Mouse (Mus musculus): ENCODE measurements around the gene Nckap1. TPM values are rescaled to one million over a fixed set of nuclear protein-coding genes. Genes with fewer than 3 reads are reported as not detected.

Gene Nckap1
- polyA plus RNA-seq, 1 experiment: 30.4 TPM

DNA sequence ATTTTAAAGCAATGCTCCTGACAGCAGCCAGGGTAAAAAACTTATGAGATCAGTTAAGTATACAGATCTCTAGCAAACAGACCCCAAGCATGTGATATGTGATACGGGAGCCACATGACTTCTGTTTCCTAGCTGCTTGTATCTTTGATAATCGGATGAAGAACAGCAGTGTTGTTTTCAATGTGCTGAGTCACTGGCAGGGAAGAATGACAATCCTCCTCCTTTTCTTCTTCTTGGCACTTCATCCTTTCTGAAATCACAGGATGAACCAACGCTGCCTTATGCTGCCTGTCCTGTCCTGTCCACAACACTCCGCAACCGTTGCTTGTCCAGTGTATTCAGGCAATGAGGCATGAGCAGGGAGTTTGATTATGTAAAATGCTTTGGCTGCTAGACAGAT is 15.8 kb upstream of the Nckap1 start:
- TF ChIP-seq CEBPB (IDR thresholded peaks at IDR 0.05; ENCODE audit: low read depth) (no peak), MYOD1 (IDR thresholded peaks at IDR 0.05; ENCODE audit: control insufficient read depth, insufficient read length, low read depth) (no peak), FOSL1 (IDR thresholded peaks at IDR 0.05; ENCODE audit: insufficient read depth, low read length, poor library complexity, severe bottlenecking) (no peak), MYOG (IDR thresholded peaks at IDR 0.05; ENCODE audit: control insufficient read depth, extremely low read depth, insufficient read length) (no peak), MAX (IDR thresholded peaks at IDR 0.05) (no peak), CTCF (IDR thresholded peaks at IDR 0.05; ENCODE audit: control insufficient read depth, insufficient read depth, insufficient read length) (no peak), USF1 (IDR thresholded peaks at IDR 0.05; ENCODE audit: low read depth) (no peak)
- Histone ChIP-seq H3ac (ENCODE audit: control insufficient read depth, insufficient read length, low read depth) (no peak overlapping the region), H3K4me3 (ENCODE audit: insufficient read depth, poor library complexity, severe bottlenecking) (no peak overlapping the region), H3K36me3 (ENCODE audit: control insufficient read depth, insufficient read depth) (no peaks in the 10 kb centered on the region), H3K79me3 (ENCODE audit: low read depth) (no peaks in the 10 kb centered on the region), H3K79me2 (ENCODE audit: control insufficient read depth, insufficient read depth) (no peaks in the 10 kb centered on the region), H3K27me3 (ENCODE audit: control insufficient read depth, insufficient read depth, insufficient read length) (no peaks in the 10 kb centered on the region)

DNA sequence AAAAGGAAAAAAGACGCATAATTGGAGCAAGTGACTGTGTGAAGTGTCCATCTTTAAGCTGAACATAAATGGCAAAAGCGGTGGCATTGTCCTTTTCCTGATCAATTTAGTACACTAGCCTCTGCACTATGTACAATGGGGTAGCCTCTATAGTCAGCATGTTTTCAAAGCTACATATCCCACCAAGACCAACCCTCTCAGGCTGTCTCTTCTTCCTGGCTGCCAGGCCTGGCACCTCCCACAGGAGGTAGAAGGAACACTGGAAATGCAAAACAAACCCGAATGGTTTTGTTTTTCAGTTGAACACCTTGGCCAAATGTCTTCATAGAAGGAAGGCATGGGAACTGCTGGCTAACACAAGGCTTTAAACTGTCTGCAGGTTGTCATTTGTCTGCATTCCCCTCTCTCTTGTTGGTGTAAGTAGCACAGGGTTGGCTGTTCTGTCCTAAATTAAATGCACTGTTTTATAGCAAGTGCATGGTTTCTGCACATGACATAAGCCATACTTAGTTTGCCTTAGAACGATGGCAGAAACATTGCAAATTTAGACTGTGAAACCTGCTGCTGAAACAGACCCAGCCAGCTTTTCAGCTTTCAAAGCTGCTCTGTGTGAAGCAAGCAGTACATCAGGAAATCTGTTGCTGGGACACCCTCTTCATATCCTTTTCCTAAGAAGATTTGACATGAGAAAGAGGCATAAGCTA is 13.2 kb upstream of the Nckap1 start:
- Histone ChIP-seq H3ac (ENCODE audit: control insufficient read depth, insufficient read length, low read depth) (no peak overlapping the region), H3K27me3 (ENCODE audit: control insufficient read depth, insufficient read depth, insufficient read length) (no peaks in the 10 kb centered on the region), H3K79me3 (ENCODE audit: low read depth) (no peaks in the 10 kb centered on the region), H3K4me3 (ENCODE audit: insufficient read depth, poor library complexity, severe bottlenecking) (no peak overlapping the region), H3K79me2 (ENCODE audit: control insufficient read depth, insufficient read depth) (no peaks in the 10 kb centered on the region), H3K36me3 (ENCODE audit: control insufficient read depth, insufficient read depth) (no peaks in the 10 kb centered on the region)
- no peak for TF ChIP-seq CTCF (IDR thresholded peaks at IDR 0.05; ENCODE audit: control insufficient read depth, insufficient read depth, insufficient read length)
- no peak for TF ChIP-seq CEBPB (IDR thresholded peaks at IDR 0.05; ENCODE audit: low read depth)
- TF ChIP-seq MAX (IDR thresholded peaks at IDR 0.05): no peak
- no peak for TF ChIP-seq USF1 (IDR thresholded peaks at IDR 0.05; ENCODE audit: low read depth)
- no peak for TF ChIP-seq MYOD1 (IDR thresholded peaks at IDR 0.05; ENCODE audit: control insufficient read depth, insufficient read length, low read depth)
- no peak for TF ChIP-seq MYOG (IDR thresholded peaks at IDR 0.05; ENCODE audit: control insufficient read depth, extremely low read depth, insufficient read length)
- TF ChIP-seq FOSL1 (IDR thresholded peaks at IDR 0.05; ENCODE audit: insufficient read depth, low read length, poor library complexity, severe bottlenecking): no peak

DNA sequence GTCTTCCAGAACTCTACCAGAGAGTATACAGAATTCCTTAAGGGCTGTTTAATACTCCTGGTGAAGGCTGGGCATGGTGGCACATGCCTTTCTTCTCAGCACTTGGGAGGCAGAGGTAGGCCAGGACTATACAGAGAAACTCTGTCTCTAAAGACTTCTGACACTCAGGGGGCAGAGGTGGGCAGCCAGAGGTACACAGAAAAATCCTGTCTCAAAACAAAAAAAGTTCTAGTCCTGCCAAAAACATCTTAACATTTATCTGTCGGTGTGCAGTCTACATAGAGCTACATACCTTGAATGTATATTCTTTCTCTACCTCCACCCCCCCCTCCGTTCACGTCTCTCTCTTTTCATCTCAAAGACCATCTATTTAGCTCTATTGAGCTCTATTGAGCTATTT is 1.2 kb upstream of the Nckap1 start:
- H3ac ChIP-seq (ENCODE audit: control insufficient read depth, insufficient read length, low read depth): no peak overlapping the region
- TF ChIP-seq FOSL1 (IDR thresholded peaks at IDR 0.05; ENCODE audit: insufficient read depth, low read length, poor library complexity, severe bottlenecking) (no peak), USF1 (IDR thresholded peaks at IDR 0.05; ENCODE audit: low read depth) (no peak), CTCF (IDR thresholded peaks at IDR 0.05; ENCODE audit: control insufficient read depth, insufficient read depth, insufficient read length) (no peak), MYOG (IDR thresholded peaks at IDR 0.05; ENCODE audit: control insufficient read depth, extremely low read depth, insufficient read length) (no peak), MYOD1 (IDR thresholded peaks at IDR 0.05; ENCODE audit: control insufficient read depth, insufficient read length, low read depth) (no peak), MAX (IDR thresholded peaks at IDR 0.05) (no peak), CEBPB (IDR thresholded peaks at IDR 0.05; ENCODE audit: low read depth) (no peak)

DNA sequence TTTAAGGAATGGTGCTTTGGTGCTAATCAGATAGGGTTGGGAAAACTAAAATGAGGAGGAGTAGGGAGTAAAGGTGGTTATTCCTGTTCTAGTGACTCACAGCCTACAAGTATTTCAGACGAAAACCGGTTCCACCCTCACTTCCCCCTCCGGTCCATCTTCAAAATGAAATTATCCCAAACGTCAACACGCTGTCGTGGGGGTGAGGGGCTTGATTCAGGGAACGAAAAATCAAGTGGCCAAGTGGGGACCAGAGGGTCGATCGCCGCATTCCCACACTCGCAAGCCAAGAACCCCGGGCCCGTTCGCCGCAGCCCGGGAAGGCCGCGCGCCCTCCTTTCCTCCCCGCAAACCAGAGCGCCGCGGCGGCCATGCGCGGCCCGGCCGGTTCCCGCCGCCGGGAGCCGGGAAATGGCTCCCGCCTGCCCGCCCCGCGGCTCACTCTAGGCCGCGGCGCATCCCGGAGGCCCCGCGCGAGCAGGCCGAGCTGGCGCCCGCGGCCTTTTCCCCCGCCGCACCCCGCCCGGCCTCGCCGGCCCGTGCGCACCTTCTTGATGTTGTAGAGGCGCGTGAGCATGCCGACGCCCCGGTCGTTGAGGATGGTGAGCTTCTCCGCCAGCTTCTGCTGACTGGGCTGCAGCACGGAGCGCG is 744 bp downstream of the Nckap1 start:
- Histone ChIP-seq H3ac (ENCODE audit: control insufficient read depth, insufficient read length, low read depth) (peak overlapping the region; percentile 100), H3K36me3 (ENCODE audit: control insufficient read depth, insufficient read depth) (peaks cover 4% of the 10 kb centered on the region), H3K79me3 (ENCODE audit: low read depth) (peaks cover 44% of the 10 kb centered on the region), H3K27me3 (ENCODE audit: control insufficient read depth, insufficient read depth, insufficient read length) (no peaks in the 10 kb centered on the region), H3K79me2 (ENCODE audit: control insufficient read depth, insufficient read depth) (peaks cover 53% of the 10 kb centered on the region), H3K4me3 (ENCODE audit: insufficient read depth, poor library complexity, severe bottlenecking) (peak overlapping the region; percentile 79)
- TF ChIP-seq MAX (IDR thresholded peaks at IDR 0.05) (no peak), FOSL1 (IDR thresholded peaks at IDR 0.05; ENCODE audit: insufficient read depth, low read length, poor library complexity, severe bottlenecking) (no peak), CEBPB (IDR thresholded peaks at IDR 0.05; ENCODE audit: low read depth) (no peak), USF1 (IDR thresholded peaks at IDR 0.05; ENCODE audit: low read depth) (no peak), CTCF (IDR thresholded peaks at IDR 0.05; ENCODE audit: control insufficient read depth, insufficient read depth, insufficient read length) (no peak), MYOG (IDR thresholded peaks at IDR 0.05; ENCODE audit: control insufficient read depth, extremely low read depth, insufficient read length) (no peak), MYOD1 (IDR thresholded peaks at IDR 0.05; ENCODE audit: control insufficient read depth, insufficient read length, low read depth) (no peak)

More for the DNA sequence above, 1.2 kb upstream of the Nckap1 start:
- Histone ChIP-seq H3K27me3 (ENCODE audit: control insufficient read depth, insufficient read depth, insufficient read length) (no peaks in the 10 kb centered on the region), H3K36me3 (ENCODE audit: control insufficient read depth, insufficient read depth) (peaks cover 4% of the 10 kb centered on the region), H3K79me3 (ENCODE audit: low read depth) (peaks cover 25% of the 10 kb centered on the region), H3K79me2 (ENCODE audit: control insufficient read depth, insufficient read depth) (peaks cover 34% of the 10 kb centered on the region), H3K4me3 (ENCODE audit: insufficient read depth, poor library complexity, severe bottlenecking) (no peak overlapping the region)

DNA sequence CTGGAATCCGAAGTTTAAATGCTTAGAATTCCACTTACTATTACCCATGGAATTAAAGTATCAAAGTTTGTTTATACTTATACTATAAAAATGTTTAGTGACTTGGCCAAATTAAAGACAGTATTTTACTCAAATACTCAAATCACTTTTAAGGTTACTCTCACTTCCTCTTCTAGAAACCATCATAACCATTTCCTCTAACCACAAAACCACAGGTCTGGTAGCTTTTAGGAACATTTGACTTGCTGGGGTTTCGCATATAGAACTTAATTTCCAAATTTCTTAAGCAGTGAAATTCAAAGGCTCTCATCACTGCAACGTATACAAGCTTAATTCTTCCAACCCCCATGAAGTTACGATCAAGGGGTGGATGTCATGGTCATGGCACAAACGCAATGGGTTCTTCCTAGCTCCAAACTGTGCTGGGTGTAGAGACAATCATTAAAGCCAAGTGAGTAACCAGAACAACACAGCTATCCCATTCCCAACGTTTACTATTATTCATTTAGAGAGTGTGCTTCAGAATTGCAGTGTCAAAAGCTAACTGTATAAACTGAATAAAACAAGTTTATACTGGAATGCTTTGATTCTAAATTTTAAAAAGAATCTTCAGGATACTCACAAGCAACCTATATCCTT is 1.8 kb downstream of the Nckap1 start:
- peaks cover 55% of the 10 kb centered on the region for H3K79me3 ChIP-seq (ENCODE audit: low read depth)
- H3K36me3 ChIP-seq (ENCODE audit: control insufficient read depth, insufficient read depth): peaks cover 4% of the 10 kb centered on the region
- H3K27me3 ChIP-seq (ENCODE audit: control insufficient read depth, insufficient read depth, insufficient read length): no peaks in the 10 kb centered on the region
- TF ChIP-seq MAX (IDR thresholded peaks at IDR 0.05): no peak
- no peak for TF ChIP-seq USF1 (IDR thresholded peaks at IDR 0.05; ENCODE audit: low read depth)
- TF ChIP-seq MYOD1 (IDR thresholded peaks at IDR 0.05; ENCODE audit: control insufficient read depth, insufficient read length, low read depth): no peak
- no peak for TF ChIP-seq FOSL1 (IDR thresholded peaks at IDR 0.05; ENCODE audit: insufficient read depth, low read length, poor library complexity, severe bottlenecking)
- TF ChIP-seq MYOG (IDR thresholded peaks at IDR 0.05; ENCODE audit: control insufficient read depth, extremely low read depth, insufficient read length): no peak
- no peak for TF ChIP-seq CEBPB (IDR thresholded peaks at IDR 0.05; ENCODE audit: low read depth)
- no peak for TF ChIP-seq CTCF (IDR thresholded peaks at IDR 0.05; ENCODE audit: control insufficient read depth, insufficient read depth, insufficient read length)
- no peak overlapping the region for H3ac ChIP-seq (ENCODE audit: control insufficient read depth, insufficient read length, low read depth)
- peak overlapping the region; percentile 79 for H3K4me3 ChIP-seq (ENCODE audit: insufficient read depth, poor library complexity, severe bottlenecking)
- H3K79me2 ChIP-seq (ENCODE audit: control insufficient read depth, insufficient read depth): peaks cover 64% of the 10 kb centered on the region

Measured in C2C12 (cell line).